Mouse (Mus musculus) heart, embryonic 15.5 days (tissue): ENCODE results near the gene Ccnl1. TPM values are rescaled to one million over a fixed set of nuclear protein-coding genes. Genes with fewer than 3 reads are reported as not detected.

Source experiments
- ATAC-seq: fragments of 200-750 bp; cut with Nextera tagmentation; replicated peaks from 2 replicates; pipeline ENCODE4 v1.8.0; 2017; ENCODE audit warnings: low read depth, moderate TSS enrichment; ENCODE audit not compliant: insufficient number of reproducible peaks, insufficient read depth, low FRiP score
- H3K27ac ChIP-seq: fragments of 300-500 bp; sonication (generic); 2 replicates; pipeline ENCODE4 v1.5.1; 2015; ENCODE audit warnings: mild to moderate bottlenecking, inconsistent platforms
- H3K27me3 ChIP-seq: fragments of 300-500 bp; sonication (generic); 2 replicates; pipeline ENCODE4 v1.6.1; 2015; ENCODE audit warnings: inconsistent platforms
- H3K36me3 ChIP-seq: fragments of 300-500 bp; sonication (generic); 2 replicates; pipeline ENCODE4 v1.6.1; 2015; ENCODE audit warnings: mild to moderate bottlenecking, inconsistent platforms
- H3K4me1 ChIP-seq: fragments of 300-500 bp; sonication (generic); replicated peaks from 2 replicates; pipeline ENCODE4 v1.6.1; 2015; ENCODE audit warnings: inconsistent platforms
- H3K4me2 ChIP-seq: fragments of 300-500 bp; sonication (generic); 2 replicates; pipeline ENCODE4 v1.6.1; 2015; ENCODE audit warnings: inconsistent platforms, mild to moderate bottlenecking, moderate library complexity
- H3K4me3 ChIP-seq: fragments of 300-500 bp; sonication (generic); 2 replicates; pipeline ENCODE4 v1.5.1; 2015; ENCODE audit warnings: mild to moderate bottlenecking, inconsistent platforms
- H3K9ac ChIP-seq: fragments of 300-500 bp; sonication (generic); 2 replicates; pipeline ENCODE4 v1.6.1; 2015; ENCODE audit warnings: mild to moderate bottlenecking, inconsistent platforms
- H3K9me3 ChIP-seq: fragments of 300-500 bp; sonication (generic); replicated peaks from 2 replicates; pipeline ENCODE4 v1.6.1; 2016; ENCODE audit warnings: inconsistent platforms
- WGBS: fragments of 180-500 bp; shearing (Covaris S2); methylation state at CpG from one replicate; pipeline ENCODE4 v1.1.7; 2015; ENCODE audit warnings: mixed read lengths; 5-methylcytosine and 5-hydroxymethylcytosine counted together
- polyA plus RNA-seq: library from polyadenylated mRNA; unstranded; fragments of >200 nt; fragmentation: Nextera tagmentation; extraction: Ambion mirVana; gene quantifications from 2 replicates; pipeline ENCODE4 v1.2.1, GENCODE M21; 2015

Gene Ccnl1
- polyA plus RNA-seq, 1 experiment from 2014 or later: 60.5 TPM

DNA sequence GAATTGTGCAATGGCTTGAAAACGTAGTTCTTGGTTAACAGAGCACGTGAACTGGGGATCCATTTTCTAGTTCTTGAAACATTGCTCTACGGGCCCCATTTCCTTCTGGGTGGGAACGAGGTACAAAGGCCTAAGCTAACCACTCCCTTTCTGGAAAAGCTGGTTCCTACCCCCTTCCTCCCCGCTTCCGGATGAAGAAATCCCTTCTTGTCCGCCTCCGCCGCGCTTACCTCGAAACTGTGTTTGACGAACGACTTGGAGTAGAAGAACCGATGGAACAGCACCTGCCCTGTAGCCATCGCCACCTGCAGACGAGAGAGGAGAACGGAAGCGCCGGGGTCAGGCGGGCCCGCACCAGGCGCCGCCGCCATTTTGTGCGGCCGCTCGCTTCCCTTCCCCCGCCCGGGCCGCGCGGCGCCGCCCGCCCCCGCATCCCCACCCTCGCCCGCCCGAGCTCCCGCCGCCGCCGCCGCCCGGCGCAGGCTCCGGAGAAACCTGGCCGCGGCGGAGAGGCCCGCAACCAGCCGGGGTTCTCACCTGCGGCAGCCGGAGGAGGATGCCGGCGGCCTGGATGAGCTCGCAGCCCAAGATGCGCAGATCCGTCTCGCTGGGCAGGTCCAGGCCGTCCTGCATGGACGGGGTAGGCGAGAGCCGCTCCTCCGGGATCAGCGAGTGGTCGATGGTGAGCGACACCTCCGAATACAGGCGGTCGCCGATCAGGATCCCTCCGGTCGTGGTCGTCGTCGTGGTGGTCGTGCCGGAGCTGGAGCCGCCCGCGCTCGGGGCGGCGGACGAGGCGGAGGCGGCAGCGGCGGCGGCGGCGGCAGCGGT is 563 bp downstream of the Ccnl1 start:
- H3K36me3 ChIP-seq: peaks cover 20% of the 10 kb centered on the region
- H3K4me3 ChIP-seq: peak overlapping the region; percentile 98
- H3K4me1 ChIP-seq: peaks cover 37% of the 10 kb centered on the region
- no peaks in the 10 kb centered on the region for H3K27me3 ChIP-seq
- peak overlapping the region; percentile 100 for H3K27ac ChIP-seq
- no peaks in the 10 kb centered on the region for H3K9me3 ChIP-seq
- under 1% methylated on average over 94 of the region's 94 CpGs for WGBS
- ATAC-seq: peak; percentile 65
- H3K4me2 ChIP-seq: peak overlapping the region; percentile 68
- peak overlapping the region; percentile 99 for H3K9ac ChIP-seq

GRCm38 (mm10) chr3:65954499-65955391 is 3.3 kb downstream of the Ccnl1 start:
- H3K4me1 ChIP-seq: peaks cover 37% of the 10 kb centered on the region
- H3K9me3 ChIP-seq: no peaks in the 10 kb centered on the region
- H3K27me3 ChIP-seq: no peaks in the 10 kb centered on the region
- H3K36me3 ChIP-seq: peaks cover 41% of the 10 kb centered on the region
- ATAC-seq: no peak
- no peak overlapping the region for H3K9ac ChIP-seq
- H3K27ac ChIP-seq: no peak overlapping the region
- no peak overlapping the region for H3K4me3 ChIP-seq
- 58% methylated on average over 8 of the region's 8 CpGs for WGBS
- peak overlapping the region; percentile 32; the same call in 1 of the 2 replicates for H3K4me2 ChIP-seq

DNA sequence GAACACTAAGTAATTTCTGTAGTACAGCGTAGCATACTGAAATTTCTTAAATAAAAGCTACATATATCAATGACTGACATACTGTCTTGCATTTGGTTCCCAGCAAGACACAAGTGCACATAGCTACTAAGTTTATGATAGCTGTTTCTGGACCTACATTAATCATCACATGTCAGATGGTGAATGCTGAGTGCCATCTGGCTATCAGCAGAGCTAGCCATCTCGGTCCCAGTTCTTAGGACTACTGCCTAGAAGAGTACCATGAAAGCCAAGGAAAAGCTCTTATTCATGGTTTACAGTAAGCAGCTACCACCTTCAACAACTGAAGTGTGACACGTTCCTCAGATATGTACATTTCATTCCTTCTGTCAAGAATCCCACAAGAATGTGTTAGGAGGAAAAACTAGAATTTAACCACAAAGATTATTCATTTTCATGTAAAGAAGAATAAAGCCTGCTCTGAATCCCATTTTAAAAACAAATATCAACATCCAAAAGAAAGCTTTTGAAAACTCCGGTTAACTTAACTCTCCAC is 7.2 kb downstream of the Ccnl1 start:
- no peak overlapping the region for H3K4me3 ChIP-seq
- peaks cover 17% of the 10 kb centered on the region for H3K4me1 ChIP-seq
- peaks cover 69% of the 10 kb centered on the region for H3K36me3 ChIP-seq
- ATAC-seq: no peak
- no peak overlapping the region for H3K27ac ChIP-seq
- 80% methylated on average over 4 of the region's 4 CpGs for WGBS
- H3K9me3 ChIP-seq: no peaks in the 10 kb centered on the region
- no peaks in the 10 kb centered on the region for H3K27me3 ChIP-seq
- no peak overlapping the region for H3K4me2 ChIP-seq
- H3K9ac ChIP-seq: no peak overlapping the region

GRCm38 (mm10) chr3:65950304-65950703 is 7.7 kb downstream of the Ccnl1 start:
- H3K9me3 ChIP-seq: no peaks in the 10 kb centered on the region
- peaks cover 73% of the 10 kb centered on the region for H3K36me3 ChIP-seq
- no peak overlapping the region for H3K9ac ChIP-seq
- H3K4me3 ChIP-seq: no peak overlapping the region
- peaks cover 15% of the 10 kb centered on the region for H3K4me1 ChIP-seq
- no peak overlapping the region for H3K27ac ChIP-seq
- H3K27me3 ChIP-seq: no peaks in the 10 kb centered on the region
- no peak overlapping the region for H3K4me2 ChIP-seq
- ATAC-seq: no peak
- WGBS: 92% methylated on average over 2 of the region's 2 CpGs

DNA sequence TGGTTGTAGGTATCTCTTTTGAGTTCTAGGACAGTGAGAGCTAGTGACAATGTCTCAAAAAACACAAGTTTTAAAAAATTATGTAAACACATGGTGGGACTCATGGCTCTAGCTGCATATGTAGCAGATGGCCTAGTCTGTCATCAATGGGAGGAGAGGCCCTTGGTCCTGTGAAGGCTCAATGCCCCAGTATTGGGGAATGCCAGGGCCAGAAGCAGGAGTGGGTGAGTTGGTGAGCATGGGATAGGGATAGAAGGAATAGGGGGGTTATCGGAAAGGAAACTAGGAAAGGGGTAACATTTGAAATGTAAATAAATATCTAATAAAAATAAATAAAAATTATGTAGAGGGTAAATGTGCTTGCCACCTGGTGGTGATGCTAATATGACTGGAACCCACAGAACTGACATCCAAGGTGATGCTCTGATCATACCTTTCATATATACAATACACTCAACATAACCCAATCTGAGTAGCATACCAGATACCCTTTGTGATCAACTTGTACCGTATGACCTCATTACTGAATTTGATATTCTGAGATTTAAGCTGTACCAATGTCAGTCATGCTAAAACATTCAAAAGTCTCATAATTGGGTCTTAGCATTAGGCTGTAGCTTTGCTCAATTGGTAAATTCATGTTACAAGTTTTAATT is 12.6 kb downstream of the Ccnl1 start:
- WGBS: 93% methylated on average over 2 of the region's 2 CpGs
- Histone ChIP-seq H3K9me3 (no peaks in the 10 kb centered on the region), H3K27ac (no peak overlapping the region), H3K27me3 (no peaks in the 10 kb centered on the region), H3K36me3 (peaks cover 59% of the 10 kb centered on the region), H3K4me3 (no peak overlapping the region), H3K4me1 (no peaks in the 10 kb centered on the region), H3K4me2 (no peak overlapping the region), H3K9ac (no peak overlapping the region)
- no peak for ATAC-seq

GRCm38 (mm10) chr3:65944713-65945112 is 13.3 kb downstream of the Ccnl1 start:
- Histone ChIP-seq H3K4me3 (no peak overlapping the region), H3K27me3 (no peaks in the 10 kb centered on the region), H3K27ac (no peak overlapping the region), H3K36me3 (peaks cover 52% of the 10 kb centered on the region), H3K4me2 (no peak overlapping the region), H3K4me1 (no peaks in the 10 kb centered on the region), H3K9ac (no peak overlapping the region), H3K9me3 (no peaks in the 10 kb centered on the region)
- WGBS: 79% methylated on average over 3 of the region's 3 CpGs
- no peak for ATAC-seq

- peaks cover 43% of the 10 kb centered on the region for H3K36me3 ChIP-seq
- H3K9ac ChIP-seq: no peak overlapping the region
- no peak for ATAC-seq
- no peak overlapping the region for H3K4me3 ChIP-seq
- 83% methylated on average over 4 of the region's 4 CpGs for WGBS
- H3K9me3 ChIP-seq: no peaks in the 10 kb centered on the region
- H3K27me3 ChIP-seq: no peaks in the 10 kb centered on the region
- no peaks in the 10 kb centered on the region for H3K4me1 ChIP-seq
- no peak overlapping the region for H3K4me2 ChIP-seq
- no peak overlapping the region for H3K27ac ChIP-seq
These were observed 14.6 kb downstream of the Ccnl1 start for GRCm38 (mm10) chr3:65943453-65943852.

DNA sequence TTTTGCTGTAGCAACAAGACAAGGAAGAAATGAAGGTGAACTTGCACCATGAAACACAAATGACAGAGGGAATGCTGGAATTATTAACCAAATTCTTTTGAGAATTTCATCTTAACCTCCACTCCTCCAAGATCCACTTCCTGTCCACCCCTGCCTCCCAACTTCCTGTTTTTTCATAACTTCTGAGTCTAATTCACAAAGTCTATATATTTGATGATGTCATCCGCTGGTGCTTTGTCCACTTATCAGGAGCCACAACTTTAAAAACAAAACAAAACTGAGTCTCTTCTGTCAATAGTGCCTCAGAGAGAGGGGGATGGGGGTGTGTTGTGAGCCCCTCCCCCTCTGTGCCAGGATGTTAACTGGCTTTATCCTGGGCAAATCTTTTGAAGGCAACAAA is 17.0 kb downstream of the Ccnl1 start:
- Histone ChIP-seq H3K4me2 (no peak overlapping the region), H3K9ac (no peak overlapping the region), H3K9me3 (no peaks in the 10 kb centered on the region), H3K36me3 (peaks cover 21% of the 10 kb centered on the region), H3K27me3 (no peaks in the 10 kb centered on the region), H3K27ac (no peak overlapping the region), H3K4me1 (no peaks in the 10 kb centered on the region), H3K4me3 (no peak overlapping the region)
- ATAC-seq: no peak
- WGBS: 69% methylated on average over 1 of the region's 1 CpGs

- Histone ChIP-seq H3K4me1 (no peaks in the 10 kb centered on the region), H3K36me3 (no peaks in the 10 kb centered on the region), H3K4me3 (no peak overlapping the region), H3K27ac (no peak overlapping the region), H3K4me2 (no peak overlapping the region), H3K9ac (no peak overlapping the region), H3K9me3 (no peaks in the 10 kb centered on the region), H3K27me3 (no peaks in the 10 kb centered on the region)
- ATAC-seq: no peak
- WGBS: 28% methylated on average over 3 of the region's 3 CpGs
These were observed 19.8 kb downstream of the Ccnl1 start for GRCm38 (mm10) chr3:65938211-65938610.

DNA sequence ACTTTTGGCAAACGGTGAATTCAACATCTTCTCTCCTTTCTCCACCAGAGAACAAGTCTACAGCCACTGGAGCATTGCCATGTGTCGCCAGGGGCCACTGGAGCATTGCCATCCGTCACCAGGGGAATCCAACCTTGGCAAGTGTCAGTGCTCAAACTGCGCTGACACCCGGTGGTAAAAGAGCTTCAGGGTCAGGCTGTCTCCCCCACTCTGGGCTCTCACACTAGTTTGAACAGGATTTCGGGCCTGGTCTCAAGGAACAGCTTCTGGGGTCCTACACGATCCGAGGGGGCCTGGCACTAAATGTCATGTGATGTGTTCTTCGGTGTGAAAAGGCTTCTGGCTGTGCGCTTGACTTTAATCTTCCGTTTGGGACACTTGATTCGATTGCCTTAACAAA is 21.7 kb downstream of the Ccnl1 start:
- Histone ChIP-seq H3K9ac (no peak overlapping the region), H3K27ac (no peak overlapping the region), H3K4me2 (no peak overlapping the region), H3K36me3 (no peaks in the 10 kb centered on the region), H3K9me3 (no peaks in the 10 kb centered on the region), H3K4me1 (no peaks in the 10 kb centered on the region), H3K4me3 (no peak overlapping the region), H3K27me3 (no peaks in the 10 kb centered on the region)
- 67% methylated on average over 12 of the region's 12 CpGs for WGBS
- ATAC-seq: no peak

GRCm38 (mm10) chr3:65935153-65935552 is 22.9 kb downstream of the Ccnl1 start:
- Histone ChIP-seq H3K4me1 (peaks cover under 1% of the 10 kb centered on the region), H3K4me2 (no peak overlapping the region), H3K36me3 (no peaks in the 10 kb centered on the region), H3K27me3 (no peaks in the 10 kb centered on the region), H3K4me3 (no peak overlapping the region), H3K9me3 (no peaks in the 10 kb centered on the region), H3K9ac (no peak overlapping the region), H3K27ac (no peak overlapping the region)
- ATAC-seq: no peak
- 80% methylated on average over 4 of the region's 4 CpGs for WGBS
